Mouse (Mus musculus) thymus, adult 2 months (tissue): ENCODE results near the gene Gm10271. TPM values are rescaled to one million over a fixed set of nuclear protein-coding genes. Genes with fewer than 3 reads are reported as not detected.
A peak's percentile ranks its signal among the peaks of the same experiment; 100 is the strongest.

Source experiments
- DNase-seq: peaks from one replicate; pipeline ENCODE4 v3.0.0; 2021
- H3K27ac ChIP-seq: fragments of 200-500 bp; 2 replicates; pipeline ENCODE4 v1.5.1; 2012; ENCODE audit warnings: low read length, control low read depth; ENCODE audit not compliant: control insufficient read depth, insufficient read depth
- H3K27me3 ChIP-seq: fragments of 200-500 bp; 2 replicates; pipeline ENCODE4 v1.6.1; 2012; ENCODE audit warnings: mild to moderate bottlenecking, low read length, moderate library complexity, mixed read lengths; ENCODE audit not compliant: control insufficient read depth, insufficient read depth
- H3K36me3 ChIP-seq: fragments of 200-500 bp; 2 replicates; pipeline ENCODE4 v1.6.1; 2012; ENCODE audit warnings: mild to moderate bottlenecking, low read length, moderate library complexity; ENCODE audit not compliant: control insufficient read depth, insufficient read depth
- H3K4me1 ChIP-seq: fragments of 200-500 bp; replicated peaks from 2 replicates; pipeline ENCODE4 v1.6.1; 2012; ENCODE audit warnings: low read length; ENCODE audit not compliant: control insufficient read depth, insufficient read depth
- H3K4me3 ChIP-seq: fragments of 200-500 bp; 2 replicates; pipeline ENCODE4 v1.5.1; 2012; ENCODE audit warnings: mild to moderate bottlenecking, low read length, control low read depth, moderate library complexity; ENCODE audit not compliant: control insufficient read depth, insufficient read depth
- CTCF ChIP-seq: fragments of 200-500 bp; IDR thresholded peaks from 2 replicates; pipeline ENCODE4 v1.5.1; 2012; ENCODE audit warnings: mild to moderate bottlenecking, control low read depth, low read length, moderate library complexity, borderline replicate concordance; ENCODE audit not compliant: control insufficient read depth, poor library complexity, insufficient read depth; ENCODE audit errors: extremely low read depth
- POLR2A ChIP-seq: fragments of 200-500 bp; IDR thresholded peaks from 2 replicates; pipeline ENCODE4 v1.6.1; 2012; ENCODE audit warnings: mild to moderate bottlenecking, low read length, control low read depth, moderate library complexity; ENCODE audit not compliant: control insufficient read depth, poor library complexity, insufficient read depth; ENCODE audit errors: extremely low read depth
- WGBS: fragments of 180-500 bp; shearing (Covaris S2); methylation state at CpG from one replicate; pipeline ENCODE4 v1.1.7; 2018; 5-methylcytosine and 5-hydroxymethylcytosine counted together
- polyA plus RNA-seq: library from polyadenylated mRNA; depleted of rRNA; stranded (reverse); fragments of >200 nt; gene quantifications from 2 replicates; pipeline ENCODE4 v1.2.3, GENCODE M21; 2012

Gene Gm10271
- polyA plus RNA-seq, 1 experiment, result not detected

- Histone ChIP-seq H3K4me1 (no peaks in the 10 kb centered on the region), H3K27ac (no peak overlapping the region), H3K4me3 (no peak overlapping the region), H3K36me3 (no peaks in the 10 kb centered on the region), H3K27me3 (no peaks in the 10 kb centered on the region)
- WGBS, result 93% methylated on average over 5 of the region's 5 CpGs
- TF ChIP-seq CTCF (no peak), POLR2A (no peak)
- no peak for DNase-seq
Observed at GRCm38 (mm10) chr10:116965297-116965696, 7.1 kb downstream of the Gm10271 start.

- Histone ChIP-seq H3K27ac (no peak overlapping the region), H3K4me3 (no peak overlapping the region), H3K36me3 (no peaks in the 10 kb centered on the region), H3K4me1 (no peaks in the 10 kb centered on the region), H3K27me3 (no peaks in the 10 kb centered on the region)
- no peak for TF ChIP-seq POLR2A
- no peak for TF ChIP-seq CTCF
- DNase-seq, result no peak
- WGBS, result 91% methylated on average over 4 of the region's 4 CpGs
Observed at GRCm38 (mm10) chr10:116964571-116964970, 7.8 kb downstream of the Gm10271 start.

GRCm38 (mm10) chr10:116964084-116964483 is 8.3 kb downstream of the Gm10271 start:
- no peak for TF ChIP-seq CTCF
- TF ChIP-seq POLR2A, result no peak
- no peaks in the 10 kb centered on the region for H3K36me3 ChIP-seq
- H3K27ac ChIP-seq, result no peak overlapping the region
- H3K4me1 ChIP-seq, result no peaks in the 10 kb centered on the region
- 85% methylated on average over 11 of the region's 11 CpGs for WGBS
- no peaks in the 10 kb centered on the region for H3K27me3 ChIP-seq
- DNase-seq, result no peak
- no peak overlapping the region for H3K4me3 ChIP-seq

GRCm38 (mm10) chr10:116962803-116963202 is 9.6 kb downstream of the Gm10271 start:
- Histone ChIP-seq H3K27me3 (no peaks in the 10 kb centered on the region), H3K4me1 (no peaks in the 10 kb centered on the region), H3K4me3 (no peak overlapping the region), H3K27ac (no peak overlapping the region), H3K36me3 (no peaks in the 10 kb centered on the region)
- TF ChIP-seq POLR2A, result no peak
- TF ChIP-seq CTCF, result 0 out of 2 replicates have a peak, but pooled peaks have one; percentile 18
- peak; percentile 25 for DNase-seq
- WGBS, result 74% methylated on average over 17 of the region's 17 CpGs

GRCm38 (mm10) chr10:116962152-116962551 is 10.3 kb downstream of the Gm10271 start:
- no peak for DNase-seq
- WGBS, result 96% methylated on average over 14 of the region's 14 CpGs
- H3K4me3 ChIP-seq, result no peak overlapping the region

GRCm38 (mm10) chr10:116957867-116958551 is 14.4 kb downstream of the Gm10271 start:
- Histone ChIP-seq H3K27ac (no peak overlapping the region), H3K4me1 (no peaks in the 10 kb centered on the region), H3K4me3 (no peak overlapping the region), H3K27me3 (no peaks in the 10 kb centered on the region), H3K36me3 (no peaks in the 10 kb centered on the region)
- TF ChIP-seq POLR2A, result no peak
- no peak for TF ChIP-seq CTCF
- WGBS, result 18% methylated on average over 5 of the region's 5 CpGs
- DNase-seq, result no peak

More at GRCm38 (mm10) chr10:116962152-116962551, 10.3 kb downstream of the Gm10271 start:
- H3K36me3 ChIP-seq, result no peaks in the 10 kb centered on the region
- no peaks in the 10 kb centered on the region for H3K4me1 ChIP-seq
- no peaks in the 10 kb centered on the region for H3K27me3 ChIP-seq
- TF ChIP-seq POLR2A (no peak), CTCF (no peak)
- H3K27ac ChIP-seq, result no peak overlapping the region
